Mouse (Mus musculus) telencephalon, adult 2 months (tissue): Measurements from ENCODE around the gene Ankle1.

Experiments used
- DNase-seq: peaks from one replicate; pipeline ENCODE4 v3.0.0-alpha.2; 2011; ENCODE audit warnings: low read depth, low spot score

Gene Ankle1

GRCm38 (mm10) chr8:71405401-71406098, at the start of gene Ankle1:
TSS of gene Ankle1 (plus strand) at chr8:71406010.
- DNase-seq, result peak; percentile 50

GRCm38 (mm10) chr8:71358026-71358425, 47.8 kb upstream of the Ankle1 start:
- DNase-seq, result no peak

DNA sequence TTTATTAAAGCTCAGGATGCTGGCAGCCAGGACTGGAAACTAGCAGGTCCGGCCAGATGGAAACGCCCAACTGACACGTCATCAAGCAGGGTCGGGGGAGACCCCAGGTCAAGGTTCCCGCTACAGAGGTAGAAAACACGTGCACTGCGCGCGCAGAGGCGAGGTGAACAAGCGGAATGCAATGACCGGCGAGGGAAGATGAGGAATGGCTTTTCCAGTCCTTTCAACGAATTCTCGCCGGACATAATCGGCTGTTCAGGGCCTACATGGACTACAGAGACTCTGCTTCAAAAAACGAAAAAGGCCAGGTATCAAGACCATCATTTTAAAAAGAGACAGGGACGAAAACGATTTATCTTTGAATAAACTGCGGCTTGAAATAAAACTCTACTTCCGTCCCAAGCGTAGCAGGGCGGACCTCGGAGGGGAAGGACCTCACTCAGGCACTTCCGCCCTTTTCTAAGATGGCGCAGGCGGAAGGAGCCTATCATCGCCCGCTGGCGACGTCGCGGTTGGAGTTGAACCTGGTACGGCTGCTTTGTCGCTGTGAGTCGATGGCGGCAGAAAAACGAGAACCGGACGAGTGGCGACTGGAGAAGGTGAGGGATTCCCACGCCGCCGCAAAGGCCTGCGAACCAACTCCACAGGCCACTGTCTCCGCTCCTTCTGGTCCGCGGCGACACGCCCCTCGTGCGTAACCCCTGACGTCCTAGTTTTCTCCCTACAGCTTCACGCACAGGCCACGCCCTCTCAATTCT, 38.9 kb upstream of the Ankle1 start, which contains the start of gene Use1:
TSS of gene Use1 (plus strand) at position 78 of the 758 bp plus-strand sequence.
- peak; percentile 94 for DNase-seq

GRCm38 (mm10) chr8:71367529-71368176, 38.2 kb upstream of the Ankle1 start:
- DNase-seq, result no peak

DNA sequence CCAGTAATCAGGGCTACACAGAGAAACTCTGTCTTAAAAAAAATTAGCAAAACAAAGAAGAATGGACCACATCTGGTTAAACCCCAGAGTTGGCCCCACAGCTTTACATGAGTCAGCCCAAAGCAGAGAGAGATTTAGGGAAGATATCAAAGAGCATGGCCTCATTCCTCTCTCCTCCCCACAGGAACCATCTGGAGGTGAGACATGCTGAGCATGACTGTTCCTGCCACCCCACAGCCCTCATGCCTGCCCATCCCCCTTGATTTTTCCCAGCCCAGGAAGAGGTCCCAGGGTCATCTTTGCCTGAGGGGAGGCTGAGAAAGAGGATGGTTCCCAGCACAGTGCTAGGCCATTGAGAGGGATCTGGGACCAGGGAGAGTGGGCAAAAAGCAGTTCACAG, 37.4 kb upstream of the Ankle1 start:
- no peak for DNase-seq

- no peak for DNase-seq
Measured at GRCm38 (mm10) chr8:71369040-71369718, 36.6 kb upstream of the Ankle1 start.

DNA sequence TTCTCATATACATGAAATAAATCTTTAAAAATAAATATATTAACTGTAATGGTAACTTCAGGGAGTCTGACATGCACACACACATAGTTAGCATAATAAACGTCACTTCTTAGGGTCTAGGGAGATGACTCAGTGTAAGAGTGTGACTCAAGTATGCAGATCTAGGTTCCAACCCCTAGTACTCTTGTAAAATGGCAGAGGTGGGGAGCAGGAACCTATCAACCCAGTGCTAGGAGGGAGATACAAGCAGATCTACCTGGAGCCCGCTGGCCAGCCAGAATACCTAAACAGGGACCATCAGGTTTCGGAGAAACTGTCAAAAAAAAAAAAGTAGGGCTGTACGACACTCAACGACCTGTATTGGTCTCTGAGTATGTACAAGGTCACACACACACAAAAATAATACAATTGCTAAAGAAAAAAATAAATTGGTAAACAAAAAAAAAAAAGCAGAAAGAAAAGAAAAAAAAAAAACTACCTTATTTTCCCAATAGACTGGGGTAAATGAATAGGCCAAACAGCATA, 35.0 kb upstream of the Ankle1 start:
- no peak for DNase-seq

DNA sequence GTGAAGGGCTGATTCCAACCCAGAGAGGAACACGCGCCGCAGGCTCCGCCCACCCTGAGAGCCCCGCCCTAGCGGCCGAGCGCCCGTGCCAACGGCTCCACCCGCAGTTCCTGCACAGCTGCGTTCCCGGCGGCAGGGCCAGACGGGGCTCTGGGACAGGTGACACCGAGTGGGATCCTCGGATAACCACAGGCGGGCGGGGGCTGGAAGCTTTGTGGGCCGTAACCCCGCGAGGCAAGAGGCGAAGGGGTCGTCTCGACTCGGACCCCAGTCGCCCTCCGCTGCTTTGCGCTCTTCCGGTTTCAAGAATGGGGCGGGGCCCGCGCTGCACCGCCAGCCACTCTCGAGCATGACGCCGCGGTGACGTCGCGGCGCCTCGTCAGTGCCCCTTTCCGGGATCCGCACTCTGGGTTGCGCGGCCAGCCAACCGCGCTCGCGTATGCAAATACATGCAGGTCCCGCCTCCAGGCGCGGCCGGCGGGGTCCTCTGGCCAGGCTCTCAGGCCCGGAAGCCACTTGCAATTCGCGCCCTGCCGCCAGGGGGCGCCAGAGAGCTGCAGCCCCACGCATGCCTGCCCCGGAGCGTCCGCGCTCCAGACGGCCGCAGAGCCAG, 34.5 kb upstream of the Ankle1 start, which contains the start of gene Ocel1:
TSS of gene Ocel1 (plus strand) at position 63 of the 613 bp plus-strand sequence.
- DNase-seq, result peak; percentile 96

- DNase-seq, result no peak
Measured at GRCm38 (mm10) chr8:71372427-71372826, 33.4 kb upstream of the Ankle1 start.

DNA sequence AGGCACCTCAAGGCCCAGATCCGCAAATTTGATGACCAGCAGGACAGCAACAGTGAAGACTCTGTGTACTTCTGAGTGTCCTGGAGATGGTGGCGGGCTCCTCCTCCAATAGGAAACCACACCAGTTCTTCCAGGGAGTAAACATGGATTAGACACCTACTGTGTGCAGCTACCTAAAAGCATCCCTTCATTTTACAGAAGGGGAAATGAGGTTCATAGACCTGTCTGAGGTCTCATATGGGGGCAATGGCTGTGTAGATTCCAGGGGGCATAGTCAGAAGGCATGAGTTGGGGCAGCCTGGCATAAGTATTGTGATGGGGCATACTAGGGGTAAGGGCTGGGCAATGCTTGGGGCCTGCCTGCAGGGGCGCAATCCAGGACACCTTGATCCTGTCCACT, 32.8 kb upstream of the Ankle1 start:
- DNase-seq, result no peak

- no peak for DNase-seq
Measured at GRCm38 (mm10) chr8:71374616-71375206, 31.1 kb upstream of the Ankle1 start.

GRCm38 (mm10) chr8:71375581-71376422, 30.0 kb upstream of the Ankle1 start:
- DNase-seq, result no peak

DNA sequence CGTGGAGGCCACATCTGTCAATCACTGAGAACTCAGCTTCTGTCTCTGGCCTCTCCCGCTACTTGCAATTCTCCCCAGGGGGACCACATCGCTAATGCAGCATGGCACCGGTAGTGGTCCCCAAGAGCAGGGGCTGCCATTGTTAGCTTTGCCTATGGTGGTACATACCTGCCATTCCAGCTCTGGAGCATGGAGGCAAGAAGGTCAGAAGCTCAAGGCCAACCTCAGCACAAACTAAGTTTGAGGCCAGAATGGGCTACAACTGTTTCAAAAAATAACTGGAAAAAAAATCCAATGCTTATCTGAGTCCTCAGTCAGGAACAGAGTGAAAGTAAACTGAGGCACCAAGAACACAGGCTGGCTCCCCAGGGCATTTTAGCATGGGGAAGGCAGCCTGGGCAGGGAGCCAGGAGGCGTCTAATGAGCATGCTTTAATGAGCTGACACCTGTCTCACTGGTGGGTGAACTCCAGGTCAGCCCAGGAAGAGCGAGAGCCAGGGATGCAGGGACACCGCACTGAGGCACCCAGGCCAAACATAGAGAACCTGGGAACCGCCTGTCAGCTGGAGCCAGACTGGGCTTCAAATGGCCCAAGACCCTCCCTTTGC, 29.3 kb upstream of the Ankle1 start:
- no peak for DNase-seq

GRCm38 (mm10) chr8:71379008-71379407, 26.8 kb upstream of the Ankle1 start:
- no peak for DNase-seq

GRCm38 (mm10) chr8:71379512-71380075, 26.2 kb upstream of the Ankle1 start:
- DNase-seq, result no peak

- DNase-seq, result no peak
Measured at GRCm38 (mm10) chr8:71380178-71381171, 25.3 kb upstream of the Ankle1 start.

DNA sequence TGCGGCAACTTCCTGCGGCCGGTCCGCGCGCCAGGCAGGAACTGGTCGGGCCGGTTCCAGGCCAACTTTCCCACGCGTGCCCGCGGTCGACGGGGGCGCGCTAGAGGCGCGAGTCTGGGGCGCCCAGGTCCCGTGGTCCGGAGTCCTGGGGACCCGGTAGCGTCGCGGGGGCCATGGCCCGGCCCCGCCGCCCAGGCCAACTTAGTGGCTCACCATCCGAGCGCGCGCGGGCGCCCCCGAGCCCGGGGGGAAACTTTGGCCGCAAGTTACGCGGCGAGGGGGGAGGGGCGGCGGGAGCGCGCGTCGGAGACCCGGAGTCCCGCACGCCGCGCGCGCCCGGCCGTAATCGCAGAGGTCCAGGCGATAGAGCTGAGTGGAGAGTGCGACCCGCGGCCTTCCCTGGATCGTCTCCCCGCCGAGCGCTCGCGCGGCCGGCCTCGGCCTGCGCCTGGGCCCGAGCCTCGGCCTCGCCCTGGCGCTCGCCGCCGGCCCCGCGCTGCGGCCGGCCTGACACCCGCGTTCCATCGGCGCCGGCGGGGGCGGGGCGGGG, 24.3 kb upstream of the Ankle1 start, which contains the start of gene Nr2f6:
TSS of gene Nr2f6 (minus strand) at position 540 of the 550 bp plus-strand sequence.
- DNase-seq, result no peak
